Mouse (Mus musculus): ENCODE measurements around the gene Ptpn23. TPM values are rescaled to one million over a fixed set of nuclear protein-coding genes. Genes with fewer than 3 reads are reported as not detected.

The Ptpn23 gene
- polyA plus RNA-seq (2014; fragmentation: Nextera tagmentation; extraction: Ambion mirVana): 25.3 TPM in 2 replicates

DNA sequence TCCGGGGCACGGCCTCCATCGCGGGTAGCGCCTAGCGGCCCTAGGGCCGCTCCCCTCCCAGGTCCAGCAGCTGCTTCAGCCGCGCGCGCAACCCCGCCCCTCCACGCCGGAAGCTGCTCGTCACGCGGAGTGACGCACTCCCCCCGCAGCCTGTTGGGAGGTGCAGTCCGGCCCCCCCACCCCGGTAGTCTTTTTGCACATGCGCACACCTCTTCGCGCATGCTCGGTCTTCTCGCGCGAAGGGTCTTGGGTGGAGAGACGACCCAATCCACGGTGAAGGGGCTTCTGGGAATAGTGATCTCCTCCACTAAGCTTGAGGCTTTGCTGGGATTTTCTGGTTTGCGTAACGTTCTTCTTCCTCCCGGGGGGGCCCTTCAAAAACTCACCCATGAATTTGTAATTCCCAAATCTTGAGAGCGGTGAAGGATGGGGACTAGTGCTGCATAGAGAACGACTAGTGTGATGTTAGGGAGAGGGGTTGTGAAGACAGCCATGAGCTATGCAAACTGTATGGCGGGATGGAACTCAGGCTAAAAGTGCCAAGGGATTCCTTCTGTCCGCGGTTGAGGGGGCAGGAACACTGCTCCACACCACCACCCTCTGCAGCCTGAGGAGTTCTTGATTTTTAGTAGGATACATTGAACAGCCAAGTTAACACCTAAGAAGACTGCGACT lies at the start of gene Ptpn23:
Gene Ptpn23 (minus strand): TSS at position 115 of the 675 bp plus-strand sequence.
- H3K27ac ChIP-seq (ENCODE audit: low read depth, low read length): peak within 1 kb of the TSS; percentile 82
- ATAC-seq (ENCODE audit: low read depth): peak; percentile 94
- no peaks in the 10 kb centered on the region for H3K9me3 ChIP-seq (ENCODE audit: control insufficient read depth, low read length)
- 1% methylated on average over 39 of the region's 39 CpGs for WGBS
- H3K4me2 ChIP-seq (ENCODE audit: low read depth, low read length): peak within 1 kb of the TSS; percentile 91
- peak within 1 kb of the TSS; percentile 82 for H3K9ac ChIP-seq (replicated peaks; ENCODE audit: low read depth, low read length)
- H3K4me1 ChIP-seq (ENCODE audit: control insufficient read depth, insufficient read depth, low read length): peaks cover 11% of the 10 kb centered on the region
- H3K27me3 ChIP-seq (ENCODE audit: control insufficient read depth, insufficient read depth, low read length): no peaks in the 10 kb centered on the region
- H3K4me3 ChIP-seq (ENCODE audit: low read depth, low read length): peak within 1 kb of the TSS; percentile 73
- no peaks in the 10 kb centered on the region for H3K36me3 ChIP-seq (ENCODE audit: control insufficient read depth, insufficient read depth, low read length)

DNA sequence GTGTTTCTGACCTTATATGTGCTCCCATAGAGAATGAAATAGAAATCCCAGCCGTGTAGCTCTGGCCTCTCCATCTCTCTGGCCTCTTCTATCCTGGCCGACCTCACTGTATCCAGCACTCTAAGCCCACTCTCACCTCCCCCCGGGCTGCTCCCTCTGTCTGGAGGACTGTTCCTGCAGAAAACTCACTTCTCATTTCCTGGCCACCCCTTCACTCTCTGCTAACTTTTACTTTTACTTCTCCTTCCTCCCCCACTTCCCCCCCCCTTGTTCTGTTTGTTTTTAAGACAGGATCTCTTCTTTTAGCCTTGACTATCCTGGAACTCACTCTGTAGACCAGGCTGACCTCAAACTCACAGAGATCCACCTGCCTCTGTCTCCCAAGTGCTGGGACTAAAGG lies 44.5 kb upstream of the Ptpn23 start:
- H3K9ac ChIP-seq (replicated peaks; ENCODE audit: low read depth, low read length): no peak overlapping the region
- no peaks in the 10 kb centered on the region for H3K9me3 ChIP-seq (ENCODE audit: control insufficient read depth, low read length)
- WGBS: 78% methylated on average over 3 of the region's 3 CpGs
- no peak for ATAC-seq (ENCODE audit: low read depth)
- H3K36me3 ChIP-seq (ENCODE audit: control insufficient read depth, insufficient read depth, low read length): no peaks in the 10 kb centered on the region; the same call in 1 of the 2 replicates
- no peak overlapping the region for H3K4me2 ChIP-seq (ENCODE audit: low read depth, low read length)
- H3K4me3 ChIP-seq (ENCODE audit: low read depth, low read length): no peak overlapping the region
- H3K4me1 ChIP-seq (ENCODE audit: control insufficient read depth, insufficient read depth, low read length): no peaks in the 10 kb centered on the region
- no peak overlapping the region for H3K27ac ChIP-seq (ENCODE audit: low read depth, low read length)
- H3K27me3 ChIP-seq (ENCODE audit: control insufficient read depth, insufficient read depth, low read length): no peaks in the 10 kb centered on the region

DNA sequence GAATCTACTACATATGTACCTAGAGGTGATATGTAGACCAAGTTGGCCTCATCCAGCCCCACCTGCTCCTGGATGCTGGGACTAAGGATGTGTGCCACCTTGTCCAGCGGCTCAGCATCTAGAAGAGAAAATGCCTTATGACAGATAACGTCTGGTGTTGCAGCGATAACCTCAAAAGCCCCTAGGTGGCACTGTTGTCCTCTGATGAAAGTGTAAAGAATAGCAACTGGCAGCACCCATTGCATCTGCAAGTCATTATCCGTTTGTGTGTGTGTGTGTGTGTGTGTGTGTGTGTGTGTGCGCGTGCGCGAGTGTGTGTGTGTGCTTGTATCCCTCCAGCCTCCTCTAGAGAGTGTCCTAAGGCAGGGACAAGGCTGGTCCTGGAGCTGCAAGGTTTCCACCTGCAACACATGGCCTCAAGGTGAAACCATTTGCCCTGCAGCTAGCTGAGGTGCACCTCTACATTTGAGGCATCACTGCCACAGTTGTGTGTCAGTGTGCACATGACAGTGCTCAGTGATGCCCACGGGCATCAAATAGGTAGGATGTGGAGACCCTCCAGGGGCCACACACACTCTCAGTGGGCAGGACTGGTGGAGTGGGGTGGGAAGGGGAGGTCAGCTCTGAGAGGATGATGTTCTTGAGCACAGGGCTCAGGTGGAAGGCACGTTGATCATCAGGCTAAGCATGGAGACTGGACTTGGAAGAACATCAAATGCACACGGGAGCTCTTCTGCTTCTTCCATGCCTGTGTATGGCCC lies 41.0 kb upstream of the Ptpn23 start:
- Histone ChIP-seq H3K9me3 (ENCODE audit: control insufficient read depth, low read length) (no peaks in the 10 kb centered on the region), H3K4me2 (ENCODE audit: low read depth, low read length) (no peak overlapping the region), H3K4me3 (ENCODE audit: low read depth, low read length) (no peak overlapping the region), H3K27me3 (ENCODE audit: control insufficient read depth, insufficient read depth, low read length) (no peaks in the 10 kb centered on the region), H3K9ac (replicated peaks; ENCODE audit: low read depth, low read length) (no peak overlapping the region), H3K36me3 (ENCODE audit: control insufficient read depth, insufficient read depth, low read length) (no peaks in the 10 kb centered on the region; the same call in 1 of the 2 replicates), H3K4me1 (ENCODE audit: control insufficient read depth, insufficient read depth, low read length) (no peaks in the 10 kb centered on the region), H3K27ac (ENCODE audit: low read depth, low read length) (no peak overlapping the region)
- ATAC-seq (ENCODE audit: low read depth): peak; percentile 74
- WGBS: 32% methylated on average over 11 of the region's 11 CpGs

GRCm38 (mm10) chr9:110448356-110448755 lies 40.3 kb upstream of the Ptpn23 start:
- H3K36me3 ChIP-seq (ENCODE audit: control insufficient read depth, insufficient read depth, low read length): no peaks in the 10 kb centered on the region; the same call in 1 of the 2 replicates
- no peak overlapping the region for H3K4me3 ChIP-seq (ENCODE audit: low read depth, low read length)
- H3K27me3 ChIP-seq (ENCODE audit: control insufficient read depth, insufficient read depth, low read length): no peaks in the 10 kb centered on the region
- no peak overlapping the region for H3K4me2 ChIP-seq (ENCODE audit: low read depth, low read length)
- WGBS: 83% methylated on average over 15 of the region's 15 CpGs
- H3K9ac ChIP-seq (replicated peaks; ENCODE audit: low read depth, low read length): no peak overlapping the region
- no peak overlapping the region for H3K27ac ChIP-seq (ENCODE audit: low read depth, low read length)
- ATAC-seq (ENCODE audit: low read depth): no peak
- H3K4me1 ChIP-seq (ENCODE audit: control insufficient read depth, insufficient read depth, low read length): no peaks in the 10 kb centered on the region
- no peaks in the 10 kb centered on the region for H3K9me3 ChIP-seq (ENCODE audit: control insufficient read depth, low read length)

- H3K4me3 ChIP-seq (ENCODE audit: low read depth, low read length): no peak overlapping the region
- no peaks in the 10 kb centered on the region for H3K27me3 ChIP-seq (ENCODE audit: control insufficient read depth, insufficient read depth, low read length)
- H3K27ac ChIP-seq (ENCODE audit: low read depth, low read length): no peak overlapping the region
- ATAC-seq (ENCODE audit: low read depth): no peak
- peaks cover 11% of the 10 kb centered on the region for H3K36me3 ChIP-seq (ENCODE audit: control insufficient read depth, insufficient read depth, low read length)
- no peaks in the 10 kb centered on the region for H3K4me1 ChIP-seq (ENCODE audit: control insufficient read depth, insufficient read depth, low read length)
- 86% methylated on average over 6 of the region's 6 CpGs for WGBS
- H3K4me2 ChIP-seq (ENCODE audit: low read depth, low read length): no peak overlapping the region
- no peaks in the 10 kb centered on the region for H3K9me3 ChIP-seq (ENCODE audit: control insufficient read depth, low read length)
- H3K9ac ChIP-seq (replicated peaks; ENCODE audit: low read depth, low read length): no peak overlapping the region
Measured at GRCm38 (mm10) chr9:110440559-110440958, 32.5 kb upstream of the Ptpn23 start.

GRCm38 (mm10) chr9:110440049-110440448 lies 32.0 kb upstream of the Ptpn23 start:
- Histone ChIP-seq H3K9ac (replicated peaks; ENCODE audit: low read depth, low read length) (no peak overlapping the region), H3K4me1 (ENCODE audit: control insufficient read depth, insufficient read depth, low read length) (no peaks in the 10 kb centered on the region), H3K4me3 (ENCODE audit: low read depth, low read length) (no peak overlapping the region), H3K36me3 (ENCODE audit: control insufficient read depth, insufficient read depth, low read length) (peaks cover 11% of the 10 kb centered on the region), H3K9me3 (ENCODE audit: control insufficient read depth, low read length) (no peaks in the 10 kb centered on the region), H3K4me2 (ENCODE audit: low read depth, low read length) (no peak overlapping the region), H3K27ac (ENCODE audit: low read depth, low read length) (no peak overlapping the region), H3K27me3 (ENCODE audit: control insufficient read depth, insufficient read depth, low read length) (no peaks in the 10 kb centered on the region)
- no peak for ATAC-seq (ENCODE audit: low read depth)
- WGBS: 61% methylated on average over 3 of the region's 5 CpGs

- Histone ChIP-seq H3K4me2 (ENCODE audit: low read depth, low read length) (no peak overlapping the region), H3K4me3 (ENCODE audit: low read depth, low read length) (no peak overlapping the region), H3K27ac (ENCODE audit: low read depth, low read length) (no peak overlapping the region), H3K9ac (replicated peaks; ENCODE audit: low read depth, low read length) (no peak overlapping the region), H3K9me3 (ENCODE audit: control insufficient read depth, low read length) (no peaks in the 10 kb centered on the region), H3K4me1 (ENCODE audit: control insufficient read depth, insufficient read depth, low read length) (no peaks in the 10 kb centered on the region), H3K27me3 (ENCODE audit: control insufficient read depth, insufficient read depth, low read length) (no peaks in the 10 kb centered on the region), H3K36me3 (ENCODE audit: control insufficient read depth, insufficient read depth, low read length) (peaks cover 22% of the 10 kb centered on the region)
- no peak for ATAC-seq (ENCODE audit: low read depth)
- 95% methylated on average over 11 of the region's 11 CpGs for whole genome bisulfite sequencing
Measured at GRCm38 (mm10) chr9:110436041-110436440, 28.0 kb upstream of the Ptpn23 start.

- peaks cover 32% of the 10 kb centered on the region for H3K36me3 ChIP-seq (ENCODE audit: control insufficient read depth, insufficient read depth, low read length)
- no peak overlapping the region for H3K4me3 ChIP-seq (ENCODE audit: low read depth, low read length)
- H3K27ac ChIP-seq (ENCODE audit: low read depth, low read length): no peak overlapping the region
- WGBS: 93% methylated on average over 2 of the region's 2 CpGs
- H3K9me3 ChIP-seq (ENCODE audit: control insufficient read depth, low read length): no peaks in the 10 kb centered on the region
- no peaks in the 10 kb centered on the region for H3K27me3 ChIP-seq (ENCODE audit: control insufficient read depth, insufficient read depth, low read length)
- H3K4me1 ChIP-seq (ENCODE audit: control insufficient read depth, insufficient read depth, low read length): no peaks in the 10 kb centered on the region
- ATAC-seq (ENCODE audit: low read depth): no peak
- no peak overlapping the region for H3K9ac ChIP-seq (replicated peaks; ENCODE audit: low read depth, low read length)
- no peak overlapping the region for H3K4me2 ChIP-seq (ENCODE audit: low read depth, low read length)
Measured at GRCm38 (mm10) chr9:110433045-110433444, 25.0 kb upstream of the Ptpn23 start.

DNA sequence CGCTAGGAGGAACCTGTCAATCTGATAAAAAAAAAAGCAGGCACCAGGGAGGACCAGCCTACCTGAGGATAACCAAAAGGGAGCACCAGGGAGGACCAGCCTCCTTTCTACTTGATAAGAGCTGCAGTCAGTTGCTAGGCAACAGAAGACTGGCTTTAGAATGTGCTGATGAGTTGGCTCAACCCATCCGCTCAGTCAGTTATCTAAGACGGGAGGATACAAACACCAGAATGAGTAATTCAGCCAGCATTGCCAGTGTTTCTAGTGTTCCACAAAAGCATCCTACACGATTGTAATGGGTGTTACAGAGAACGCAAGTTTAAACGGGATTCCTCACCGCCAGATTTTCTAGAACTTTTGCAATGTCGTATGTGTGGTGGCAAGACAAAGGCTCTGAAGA lies 23.2 kb upstream of the Ptpn23 start:
- no peaks in the 10 kb centered on the region for H3K9me3 ChIP-seq (ENCODE audit: control insufficient read depth, low read length)
- WGBS: 70% methylated on average over 8 of the region's 8 CpGs

More for the DNA sequence above, 23.2 kb upstream of the Ptpn23 start:
- Histone ChIP-seq H3K4me3 (ENCODE audit: low read depth, low read length) (no peak overlapping the region), H3K27me3 (ENCODE audit: control insufficient read depth, insufficient read depth, low read length) (no peaks in the 10 kb centered on the region), H3K4me1 (ENCODE audit: control insufficient read depth, insufficient read depth, low read length) (no peaks in the 10 kb centered on the region), H3K4me2 (ENCODE audit: low read depth, low read length) (no peak overlapping the region), H3K27ac (ENCODE audit: low read depth, low read length) (no peak overlapping the region), H3K36me3 (ENCODE audit: control insufficient read depth, insufficient read depth, low read length) (peaks cover 38% of the 10 kb centered on the region), H3K9ac (replicated peaks; ENCODE audit: low read depth, low read length) (no peak overlapping the region)
- no peak for ATAC-seq (ENCODE audit: low read depth)

Data from neural tube, embryonic 14.5 days (tissue).